Mouse (Mus musculus) CH12.LX (cell line): ENCODE data around the gene Ddost. TPM values are rescaled to one million over a fixed set of nuclear protein-coding genes. Genes with fewer than 3 reads are reported as not detected.

Experiments
- DNase-seq: peaks from one replicate; pipeline ENCODE4 v3.0.0-alpha.2; 2013; ENCODE audit errors: extremely low read depth
- H3K27ac ChIP-seq: 2 replicates; pipeline ENCODE4 v1.5.1; 2012; ENCODE audit warnings: low read depth, mild to moderate bottlenecking, control low read depth, moderate library complexity; ENCODE audit not compliant: insufficient read depth
- H3K27me3 ChIP-seq: replicated peaks from 2 replicates; pipeline ENCODE3; 2012; ENCODE audit warnings: inconsistent platforms
- H3K36me3 ChIP-seq, 2 experiments: replicated peaks in 1 of 2; 2 replicates each; pipeline versions ENCODE3 to v1.6.1; 2012; ENCODE audit warnings: inconsistent platforms in 1 of 2, low read length in 1 of 2, mild to moderate bottlenecking in 1 of 2, mixed read lengths in 1 of 2, moderate library complexity in 1 of 2; ENCODE audit not compliant: control insufficient read depth in 1 of 2, insufficient read depth in 1 of 2
- H3K4me1 ChIP-seq, 2 experiments: 2 replicates each; pipeline ENCODE4 v1.6.1; 2012; ENCODE audit warnings: inconsistent platforms in 1 of 2, moderate library complexity in 1 of 2; ENCODE audit not compliant: insufficient read depth in 2 of 2, control insufficient read depth in 1 of 2
- H3K4me2 ChIP-seq: 2 replicates; pipeline ENCODE4 v1.6.1; 2012; ENCODE audit warnings: low read depth, mild to moderate bottlenecking, control low read depth; ENCODE audit not compliant: poor library complexity, insufficient read depth, severe bottlenecking
- H3K4me3 ChIP-seq, 3 experiments: fragments of 150-350 bp in 1 of 3; sonication (generic) in 1 of 3; replicated peaks in 1 of 3; 2 replicates each; pipeline versions ENCODE3 to v1.5.1; 2011 to 2012; ENCODE audit warnings: low read depth in 2 of 3, low read length in 2 of 3, mild to moderate bottlenecking in 2 of 3, moderate library complexity in 2 of 3, control low read depth in 1 of 3, improper control_type of control experiment in 1 of 3, inconsistent platforms in 1 of 3, mixed read lengths in 1 of 3; ENCODE audit not compliant: poor library complexity in 1 of 3
- H3K79me2 ChIP-seq: replicated peaks from 2 replicates; pipeline ENCODE4 v1.6.1; 2012; ENCODE audit warnings: mild to moderate bottlenecking, moderate library complexity; ENCODE audit not compliant: control insufficient read depth, poor library complexity, insufficient read depth, severe bottlenecking; ENCODE audit errors: extremely low read depth
- H3K9ac ChIP-seq: 2 replicates; pipeline ENCODE4 v1.6.1; 2012; ENCODE audit warnings: low read depth, mild to moderate bottlenecking, control low read depth, moderate library complexity; ENCODE audit not compliant: insufficient read depth
- H3K9me3 ChIP-seq: replicated peaks from 2 replicates; pipeline ENCODE3; 2012; ENCODE audit warnings: low read length, inconsistent platforms, mixed read lengths
- BHLHE40 ChIP-seq: IDR thresholded peaks from 2 replicates; pipeline ENCODE4 v1.6.1; 2011; ENCODE audit warnings: mild to moderate bottlenecking, low read depth, low read length, improper control_type of control experiment
- CHD2 ChIP-seq: IDR thresholded peaks from 2 replicates; pipeline ENCODE4 v1.6.1; 2011; ENCODE audit warnings: low read length, improper control_type of control experiment
- E2F4 ChIP-seq: IDR thresholded peaks from 2 replicates; pipeline ENCODE4 v1.6.1; 2011; ENCODE audit warnings: low read depth, low read length, improper control_type of control experiment; ENCODE audit not compliant: insufficient replicate concordance
- EP300 ChIP-seq: IDR thresholded peaks from 2 replicates; pipeline ENCODE4 v1.6.1; 2011; ENCODE audit warnings: low read length, improper control_type of control experiment
- ETS1 ChIP-seq: conservative IDR thresholded peaks from 2 replicates; pipeline ENCODE4 v1.6.1; 2012; ENCODE audit warnings: low read depth, mild to moderate bottlenecking, inconsistent platforms, low read length, improper control_type of control experiment, moderate library complexity
- GABPA ChIP-seq: IDR thresholded peaks from 2 replicates; pipeline ENCODE4 v1.6.1; 2012; ENCODE audit warnings: low read depth, low read length, improper control_type of control experiment, inconsistent platforms; ENCODE audit not compliant: insufficient replicate concordance
- HCFC1 ChIP-seq: IDR thresholded peaks from 2 replicates; pipeline ENCODE4 v1.6.1; 2012; ENCODE audit warnings: low read depth, mild to moderate bottlenecking, inconsistent platforms, low read length, improper control_type of control experiment
- JUN ChIP-seq: IDR thresholded peaks from 2 replicates; pipeline ENCODE4 v1.6.1; 2011; ENCODE audit warnings: low read depth, mild to moderate bottlenecking, low read length, improper control_type of control experiment, moderate library complexity; ENCODE audit not compliant: insufficient read depth
- KAT2A ChIP-seq: IDR thresholded peaks from 2 replicates; pipeline ENCODE4 v1.6.1; 2012; ENCODE audit warnings: low read length, improper control_type of control experiment, inconsistent platforms; ENCODE audit not compliant: insufficient replicate concordance
- MAX ChIP-seq: IDR thresholded peaks from 2 replicates; pipeline ENCODE4 v1.6.1; 2011; ENCODE audit warnings: low read length, improper control_type of control experiment
- MEF2A ChIP-seq: IDR thresholded peaks from 2 replicates; pipeline ENCODE4 v1.6.1; 2014; ENCODE audit warnings: low read depth, mild to moderate bottlenecking, inconsistent platforms, low read length, improper control_type of control experiment, borderline replicate concordance
- MYC ChIP-seq: IDR thresholded peaks from 2 replicates; pipeline ENCODE4 v1.6.1; 2011; ENCODE audit warnings: low read depth, mild to moderate bottlenecking, improper control_type of control experiment, low read length
- NELFE ChIP-seq: IDR thresholded peaks from 2 replicates; pipeline ENCODE4 v1.6.1; 2011; ENCODE audit warnings: low read depth, low read length, improper control_type of control experiment
- NRF1 ChIP-seq: IDR thresholded peaks from 2 replicates; pipeline ENCODE4 v1.6.1; 2014; ENCODE audit warnings: low read depth, mild to moderate bottlenecking, inconsistent platforms, low read length, improper control_type of control experiment, moderate library complexity
- PAX5 ChIP-seq: IDR thresholded peaks from 2 replicates; pipeline ENCODE4 v1.6.1; 2012; ENCODE audit warnings: low read length, inconsistent platforms, mixed read lengths
- POLR2AphosphoS2 ChIP-seq: IDR thresholded peaks from 2 replicates; pipeline ENCODE4 v1.6.1; 2011; ENCODE audit warnings: low read depth, low read length, improper control_type of control experiment
- RAD21 ChIP-seq: IDR thresholded peaks from 2 replicates; pipeline ENCODE4 v1.6.1; 2011; ENCODE audit warnings: low read depth, mild to moderate bottlenecking, low read length, improper control_type of control experiment, moderate library complexity
- SMC3 ChIP-seq: IDR thresholded peaks from 2 replicates; pipeline ENCODE4 v1.6.1; 2011; ENCODE audit warnings: low read depth, low read length, improper control_type of control experiment
- TBP ChIP-seq: conservative IDR thresholded peaks from 2 replicates; pipeline ENCODE4 v1.6.1; 2011; ENCODE audit warnings: low read depth, low read length, improper control_type of control experiment
- TCF12 ChIP-seq: IDR thresholded peaks from 2 replicates; pipeline ENCODE4 v1.6.1; 2014; ENCODE audit warnings: low read depth, mild to moderate bottlenecking, inconsistent platforms, low read length, improper control_type of control experiment
- UBTF ChIP-seq: IDR thresholded peaks from 2 replicates; pipeline ENCODE4 v1.6.1; 2012; ENCODE audit warnings: low read depth, mild to moderate bottlenecking, inconsistent platforms, low read length, improper control_type of control experiment, moderate library complexity
- USF2 ChIP-seq: conservative IDR thresholded peaks from 2 replicates; pipeline ENCODE4 v1.6.1; 2011; ENCODE audit warnings: low read depth, low read length, improper control_type of control experiment
- ZKSCAN1 ChIP-seq: IDR thresholded peaks from 2 replicates; pipeline ENCODE4 v1.6.1; 2012; ENCODE audit warnings: low read depth, inconsistent platforms, low read length, improper control_type of control experiment, borderline replicate concordance
- ZNF384 ChIP-seq: IDR thresholded peaks from 2 replicates; pipeline ENCODE4 v1.6.1; 2012; ENCODE audit warnings: low read depth, low read length, improper control_type of control experiment, inconsistent platforms
- dilution Hi-C: fragments of 300-500 bp; cut with MboI; formaldehyde crosslinking; loops from 2 replicates; pipeline ENCODE4 v1.14.3; 2020; ENCODE audit warnings: low sequenced_read_pairs; ENCODE audit not compliant: extremely low pct_unique_long_range_greater_than_20kb, extremely low pct_ligation_motif_present
- in situ Hi-C: fragments of 300-500 bp; cut with MboI; formaldehyde crosslinking; loops from 3 replicates; pipeline ENCODE4 v1.14.3; 2019; ENCODE audit warnings: low sequenced_read_pairs, low pct_ligation_motif_present, low pct_unique_long_range_greater_than_20kb, mixed read lengths
- polyA plus RNA-seq: library from polyadenylated mRNA; unstranded; fragments of >175 nt; gene quantifications from 2 replicates; pipeline ENCODE4 v1.2.1, GENCODE M21; 2012; ENCODE audit warnings: low read depth; ENCODE audit not compliant: insufficient read length
- total RNA-seq, 2 experiments: library from RNA; depleted of rRNA; stranded (reverse); fragments of 300-350 nt in 1 of 2; fragments of >200 nt in 1 of 2; gene quantifications; 2 replicates each; pipeline ENCODE4 v1.2.3; 2012 to 2014

Ddost gene
- total and polyA plus RNA-seq, 3 experiments: 163 to 186 (median 164) TPM

GRCm38 (mm10) chr4:138257116-138257687, 47.3 kb upstream of the Ddost start:
- DNase-seq: no peak
- dilution Hi-C loops (no loop called here), in situ Hi-C loops (no loop called here)
- peaks cover 5 to 73% of the 10 kb centered on the region in 2 experiments for H3K36me3 ChIP-seq
- no peak overlapping the region for H3K9ac ChIP-seq
- no peak overlapping the region for H3K4me2 ChIP-seq
- H3K27ac ChIP-seq: no peak overlapping the region
- no peaks in the 10 kb centered on the region for H3K79me2 ChIP-seq
- peaks cover under 1 to 3% of the 10 kb centered on the region in 2 experiments; a peak in 2 of 4 replicates for H3K4me1 ChIP-seq
- TF ChIP-seq ZNF384 (no peak), EP300 (no peak), CHD2 (no peak)
- no peaks in the 10 kb centered on the region for H3K27me3 ChIP-seq
- no peaks in the 10 kb centered on the region for H3K9me3 ChIP-seq
- H3K4me3 ChIP-seq: no peak overlapping the region

GRCm38 (mm10) chr4:138258663-138259062, 45.9 kb upstream of the Ddost start:
- H3K4me2 ChIP-seq: no peak overlapping the region
- in situ Hi-C loops (no loop called here), dilution Hi-C loops (no loop called here)
- H3K79me2 ChIP-seq: no peaks in the 10 kb centered on the region
- H3K9ac ChIP-seq: no peak overlapping the region
- H3K4me3 ChIP-seq: no peak overlapping the region
- no peak overlapping the region for H3K27ac ChIP-seq
- H3K9me3 ChIP-seq: no peaks in the 10 kb centered on the region
- peaks cover 5 to 66% of the 10 kb centered on the region in 2 experiments for H3K36me3 ChIP-seq
- no peaks in the 10 kb centered on the region; a peak in 1 of 4 replicates for H3K4me1 ChIP-seq
- DNase-seq: no peak
- TF ChIP-seq MAX (no peak), KAT2A (no peak), HCFC1 (no peak), SMC3 (no peak), TBP (no peak), NELFE (no peak), UBTF (no peak), JUN (no peak), RAD21 (no peak)
- peaks cover 13% of the 10 kb centered on the region for H3K27me3 ChIP-seq

- Histone ChIP-seq H3K4me1 (no peaks in the 10 kb centered on the region; a peak in 1 of 4 replicates), H3K4me3 (no peak overlapping the region), H3K27me3 (peaks cover 20% of the 10 kb centered on the region), H3K9me3 (no peaks in the 10 kb centered on the region)
- in situ Hi-C loops: no loop called here
- TF ChIP-seq HCFC1 (no peak), PAX5 (no peak), NRF1 (no peak), TCF12 (no peak), NELFE (no peak), EP300 (no peak), BHLHE40 (no peak), E2F4 (no peak), ETS1 (no peak), MEF2A (no peak), GABPA (no peak), MYC (no peak), ZKSCAN1 (no peak), USF2 (no peak), JUN (no peak), POLR2AphosphoS2 (no peak)
- TF ChIP-seq, all 38 proteins: peak for 0
- H3K27ac ChIP-seq: no peak overlapping the region
- no peak for DNase-seq
- dilution Hi-C loops: no loop called here
- no peaks in the 10 kb centered on the region for H3K79me2 ChIP-seq
- no peak overlapping the region for H3K4me2 ChIP-seq
- H3K36me3 ChIP-seq: peaks cover 5 to 57% of the 10 kb centered on the region in 2 experiments
- H3K9ac ChIP-seq: no peak overlapping the region
These were observed 45.0 kb upstream of the Ddost start for GRCm38 (mm10) chr4:138259482-138259881.
